Mouse (Mus musculus): ENCODE measurements around the gene Chd1l.

GRCm38 (mm10) chr3:97564588-97564987 is 45.4 kb downstream of the Chd1l start:
- TF ChIP-seq EP300 (optimal IDR thresholded peaks at IDR 0.05) (no peak), CTCF (IDR thresholded peaks at IDR 0.05; ENCODE audit: low read depth) (no peak)
